Mouse (Mus musculus): ENCODE results near the gene Ism1. TPM values are rescaled to one million over a fixed set of nuclear protein-coding genes. Genes with fewer than 3 reads are reported as not detected.

The Ism1 gene
- polyA plus RNA-seq, 1 experiment from 2014 or later: 0.44 TPM

Other genes with a start within 250 kb of the Ism1 start
- gene Sptlc3, start 184.3 kb upstream of the Ism1 start, polyA plus RNA-seq (2014; fragmentation: Nextera tagmentation; extraction: Ambion mirVana): not detected in 2 replicates